Mouse (Mus musculus) E14TG2a.4 (cell line): ENCODE measurements around the gene Hist1h1a.

Experiments used
- CTCF ChIP-seq: conservative IDR thresholded peaks from 2 replicates; pipeline ENCODE4 v1.5.1; 2014; ENCODE audit warnings: low read length
- NANOG ChIP-seq: IDR thresholded peaks from 2 replicates; pipeline ENCODE4 v1.6.1; 2014; ENCODE audit warnings: borderline replicate concordance, low read length, mixed read lengths
- POU5F1 ChIP-seq: IDR thresholded peaks from 2 replicates; pipeline ENCODE4 v1.6.1; 2014; ENCODE audit warnings: low read length, borderline replicate concordance

- TF ChIP-seq CTCF (no peak), NANOG (no peak), POU5F1 (no peak)
Observed at GRCm38 (mm10) chr13:23752742-23753172, 10.7 kb upstream of the Hist1h1a start.
